Mouse (Mus musculus): Measurements from ENCODE around the gene Dmxl2. TPM values are rescaled to one million over a fixed set of nuclear protein-coding genes. Genes with fewer than 3 reads are reported as not detected.

Dmxl2 gene
- polyA plus RNA-seq (2015; fragmentation: Nextera tagmentation; extraction: Ambion mirVana): 4.1 and 5.8 TPM in 2 replicates

DNA sequence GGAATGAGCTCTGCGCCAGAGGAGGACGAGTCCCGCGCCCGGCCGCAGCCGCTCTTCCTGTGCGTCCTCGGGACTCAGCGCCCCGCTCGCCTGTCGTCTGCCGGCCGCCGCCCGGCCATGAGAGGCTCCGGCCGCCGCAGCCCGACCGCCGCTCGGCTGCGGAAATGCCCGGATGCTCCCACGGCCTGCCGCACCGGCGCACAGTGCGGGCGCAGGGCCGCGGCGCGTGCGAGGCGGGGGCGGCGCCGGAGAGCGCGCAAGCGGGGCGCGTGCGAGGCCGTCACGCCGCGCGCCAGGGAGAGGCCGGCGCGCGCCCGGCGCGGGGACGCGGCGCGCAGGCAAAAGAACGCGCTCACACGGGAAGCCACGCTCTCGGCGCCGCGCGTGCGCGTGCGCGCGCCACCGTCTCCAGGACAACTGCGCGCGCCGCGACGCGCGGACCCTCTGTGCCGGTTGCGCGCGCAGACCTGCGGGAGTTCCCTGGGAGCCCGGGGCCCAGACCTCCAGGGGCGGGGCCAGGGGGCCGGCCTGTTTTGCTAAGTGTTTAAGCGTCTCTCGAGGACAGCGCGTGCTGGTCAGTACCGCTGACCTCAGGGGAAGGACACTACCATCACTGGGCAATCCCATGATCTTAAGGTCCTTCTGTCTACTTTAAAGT is at the start of gene Dmxl2:
Dmxl2 (minus strand) TSS at position 174 of the 658 bp plus-strand sequence.

GRCm38 (mm10) chr9:54538684-54539083 is 37.3 kb upstream of the Dmxl2 start, which contains the start of gene Sh2d7:
Gene Sh2d7 (plus strand): TSS chr9:54538984.

Other genes starting within 250 kb of the Dmxl2 start
- not detected in 2 replicates for gene Cyp19a1, start 233.5 kb downstream of the Dmxl2 start, polyA plus RNA-seq (2015; fragmentation: Nextera tagmentation; extraction: Ambion mirVana)
- gene Gldn, start 215.1 kb downstream of the Dmxl2 start, polyA plus RNA-seq (2015; fragmentation: Nextera tagmentation; extraction: Ambion mirVana): not detected in 2 replicates
- not detected in 2 replicates for gene Sh2d7, start 37.4 kb upstream of the Dmxl2 start, polyA plus RNA-seq (2015; fragmentation: Nextera tagmentation; extraction: Ambion mirVana)
- 2.3 and 4.2 TPM in 2 replicates for gene Cib2, start 58.6 kb upstream of the Dmxl2 start, polyA plus RNA-seq (2015; fragmentation: Nextera tagmentation; extraction: Ambion mirVana)
- 98.7 and 98.9 TPM in 2 replicates for gene Idh3a, start 84.7 kb upstream of the Dmxl2 start, polyA plus RNA-seq (2015; fragmentation: Nextera tagmentation; extraction: Ambion mirVana)
- 0.47 and 0.53 TPM in 2 replicates for gene Acsbg1, start 160.2 kb upstream of the Dmxl2 start, polyA plus RNA-seq (2015; fragmentation: Nextera tagmentation; extraction: Ambion mirVana)
- gene Dnaja4, start 197.2 kb upstream of the Dmxl2 start, polyA plus RNA-seq (2015; fragmentation: Nextera tagmentation; extraction: Ambion mirVana): 8.8 and 11.2 TPM in 2 replicates
- gene Wdr61, start 232.9 kb upstream of the Dmxl2 start, polyA plus RNA-seq (2015; fragmentation: Nextera tagmentation; extraction: Ambion mirVana): 107 and 111 TPM in 2 replicates